Mouse (Mus musculus): ENCODE data around the gene Car12.

DNA sequence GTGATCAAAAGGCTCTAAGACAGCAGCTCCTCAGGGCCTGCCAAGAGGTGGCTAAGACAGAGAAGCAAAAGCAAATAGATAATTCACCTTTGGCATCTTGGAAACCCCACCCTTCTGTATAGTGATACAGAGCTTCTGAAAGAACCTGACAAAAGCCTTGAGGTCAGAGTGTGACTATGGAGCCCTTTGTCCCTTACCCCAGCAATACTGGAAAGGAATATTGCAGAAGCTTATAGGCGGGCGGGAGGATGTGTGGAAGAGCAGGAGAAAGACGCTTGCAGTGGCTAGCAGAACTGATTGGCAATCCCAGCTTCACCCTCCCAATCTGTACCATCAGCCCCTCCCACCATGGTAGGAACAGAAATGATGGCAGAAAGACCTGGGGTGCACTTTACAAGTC is 22.5 kb downstream of the Car12 start:
- TF ChIP-seq CTCF (IDR thresholded peaks at IDR 0.05; ENCODE audit: extremely low read depth, insufficient read length, insufficient replicate concordance, low read depth, low read length) = no peak
- TF ChIP-seq POLR2A (IDR thresholded peaks at IDR 0.05; ENCODE audit: low read depth, low read length) = no peak
